Mouse (Mus musculus) gastrocnemius, postnatal 10 days (tissue): Measurements from ENCODE around the gene Camta1. TPM values are rescaled to one million over a fixed set of nuclear protein-coding genes. Genes with fewer than 3 reads are reported as not detected.

Source experiments
- DNase-seq: peaks from one replicate; pipeline ENCODE4 v3.0.0; 2021; ENCODE audit warnings: mixed read lengths
- total RNA-seq, 2 experiments: library from RNA; stranded (reverse); gene quantifications; 2 replicates each; pipeline ENCODE4 v1.2.3; 2021

Camta1 gene
- total RNA-seq, 2 experiments from 2014 or later = 71.6 to 82.8 TPM

GRCm38 (mm10) chr4:151315726-151316125, 546.0 kb downstream of the Camta1 start:
- DNase-seq = no peak

GRCm38 (mm10) chr4:151310773-151311172, 550.9 kb downstream of the Camta1 start:
- DNase-seq = no peak

- no peak for DNase-seq
These were observed 551.5 kb downstream of the Camta1 start for GRCm38 (mm10) chr4:151310056-151310685.

DNA sequence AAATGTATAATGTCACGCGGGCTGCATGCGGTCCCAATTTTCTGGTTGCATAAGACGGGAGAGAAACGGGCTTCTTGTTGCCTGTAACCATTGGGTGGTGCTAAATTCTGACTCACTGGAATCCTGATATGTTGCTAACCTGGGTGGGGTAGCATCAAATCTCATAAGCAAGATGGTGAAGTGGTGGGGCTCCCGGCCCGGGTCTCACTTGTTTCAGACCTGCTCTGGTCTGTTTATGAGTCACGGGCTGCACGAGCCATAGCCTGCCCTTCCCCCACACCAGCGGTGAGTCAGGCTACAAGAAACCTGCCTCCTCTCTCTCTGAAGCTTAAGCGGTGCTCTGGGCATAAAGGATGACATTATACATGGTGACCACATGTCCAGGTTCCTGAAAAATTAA, 554.8 kb downstream of the Camta1 start:
- no peak for DNase-seq

GRCm38 (mm10) chr4:151306311-151306765, 555.3 kb downstream of the Camta1 start:
- no peak for DNase-seq

DNA sequence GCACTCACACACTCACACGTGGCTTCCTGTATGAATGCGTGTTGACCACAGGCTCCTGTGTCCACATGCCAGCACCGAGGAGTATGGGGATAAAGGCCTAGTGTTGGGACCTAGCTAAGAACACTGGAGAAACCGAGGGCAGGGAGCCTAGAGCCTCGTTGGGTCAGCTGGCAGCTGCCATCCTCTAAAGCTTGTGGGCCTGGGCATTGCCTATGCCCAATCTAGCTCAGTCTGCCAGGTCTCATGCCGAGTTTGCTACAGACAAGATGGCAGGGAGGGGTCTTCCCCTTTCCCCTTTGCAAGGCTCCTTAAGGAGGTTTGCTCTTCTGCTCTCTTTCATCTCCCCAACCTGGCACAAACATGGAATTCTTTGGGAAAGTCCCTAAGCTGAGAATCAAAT, 555.9 kb downstream of the Camta1 start:
- no peak for DNase-seq

- DNase-seq = no peak
These were observed 557.7 kb downstream of the Camta1 start for GRCm38 (mm10) chr4:151303931-151304330.

- no peak for DNase-seq
These were observed 558.2 kb downstream of the Camta1 start for GRCm38 (mm10) chr4:151303436-151303835.

DNA sequence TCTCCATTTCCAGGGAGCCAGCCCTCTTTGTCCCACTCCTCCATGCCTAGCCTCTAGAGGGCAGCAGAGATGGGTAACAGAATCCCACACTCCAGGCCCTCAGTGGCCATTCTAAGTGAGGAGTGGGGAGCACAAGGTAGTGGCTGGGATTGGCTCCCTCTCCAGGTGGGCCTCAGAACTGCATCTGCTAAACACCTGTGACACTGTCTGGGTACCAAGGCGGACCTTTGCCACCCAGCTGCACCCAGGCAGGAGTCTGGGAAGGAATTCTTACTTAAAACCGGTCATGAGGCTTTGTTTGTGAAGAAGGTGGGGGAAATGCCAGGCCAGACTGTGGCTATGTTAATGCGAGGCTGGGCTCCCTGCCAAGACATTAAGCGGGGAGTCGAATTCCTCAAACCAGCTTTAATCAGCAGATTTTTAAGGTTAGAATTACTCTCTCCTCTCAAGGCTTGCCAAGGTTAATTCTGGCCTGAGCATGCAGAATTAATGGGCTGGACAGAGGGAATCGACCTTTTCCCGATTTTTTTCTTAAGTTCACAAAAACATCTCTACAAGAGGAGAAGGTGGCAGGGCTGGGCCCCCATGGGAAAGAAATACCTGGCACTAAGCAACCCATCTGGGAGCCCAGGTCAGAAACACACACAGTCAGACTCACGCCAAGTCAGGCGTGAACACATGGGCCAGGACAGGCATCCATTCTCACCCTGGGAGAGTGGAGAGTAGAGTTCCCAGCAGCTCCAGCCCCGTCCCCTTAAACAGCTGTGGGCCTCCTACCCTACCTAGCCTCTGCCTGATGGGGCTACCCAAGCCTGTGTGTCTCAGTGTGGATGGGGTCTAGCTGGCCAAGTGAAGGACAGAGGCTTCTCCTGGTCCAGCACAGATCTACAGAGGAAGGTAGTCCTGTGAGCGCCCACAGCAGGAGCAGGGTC, 559.2 kb downstream of the Camta1 start:
- peak; percentile 26 for DNase-seq

DNA sequence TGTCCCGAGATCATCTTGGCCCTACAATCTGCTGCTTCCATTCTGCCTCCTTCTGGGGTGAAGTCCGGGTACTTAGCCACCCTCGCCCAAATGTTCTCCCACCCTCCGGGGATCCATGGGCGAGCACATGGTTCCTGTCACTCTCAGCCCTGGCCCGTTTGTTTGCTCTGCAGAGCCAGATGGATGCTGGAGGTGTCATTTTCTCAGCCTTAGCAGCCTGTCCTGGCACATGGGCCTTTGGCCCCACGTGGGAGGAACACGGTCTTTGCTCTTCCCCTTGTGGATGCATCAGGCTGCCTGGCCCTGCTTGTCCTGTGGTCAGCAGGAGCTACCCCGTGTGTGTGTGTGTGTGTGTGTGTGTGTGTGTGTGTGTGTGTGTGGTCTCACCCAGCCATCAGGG, 560.3 kb downstream of the Camta1 start:
- DNase-seq = no peak

DNA sequence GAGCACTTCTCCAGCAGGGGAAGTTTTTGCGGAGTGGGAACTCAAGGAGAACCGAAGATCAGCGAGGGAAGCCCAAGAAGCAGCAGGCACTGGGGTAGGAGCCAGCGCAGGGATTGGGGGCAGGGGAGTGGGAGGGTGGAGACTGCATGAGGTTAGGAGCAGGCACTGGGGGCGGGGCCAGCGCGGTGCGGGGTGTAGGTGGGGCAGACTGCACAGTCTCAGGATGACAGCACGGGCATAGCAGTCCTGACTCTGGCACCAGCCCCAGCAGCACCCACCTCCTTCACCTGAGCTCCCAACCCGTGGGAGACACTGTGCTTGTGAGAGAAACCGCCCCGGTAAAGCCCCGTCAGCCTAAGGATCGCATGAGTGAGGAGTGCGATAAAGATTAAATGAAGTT, 561.0 kb downstream of the Camta1 start:
- DNase-seq = no peak

- DNase-seq = no peak
These were observed 566.0 kb downstream of the Camta1 start for GRCm38 (mm10) chr4:151295515-151296203.

GRCm38 (mm10) chr4:151288893-151289585, 572.6 kb downstream of the Camta1 start:
- DNase-seq = peak; percentile 52

DNA sequence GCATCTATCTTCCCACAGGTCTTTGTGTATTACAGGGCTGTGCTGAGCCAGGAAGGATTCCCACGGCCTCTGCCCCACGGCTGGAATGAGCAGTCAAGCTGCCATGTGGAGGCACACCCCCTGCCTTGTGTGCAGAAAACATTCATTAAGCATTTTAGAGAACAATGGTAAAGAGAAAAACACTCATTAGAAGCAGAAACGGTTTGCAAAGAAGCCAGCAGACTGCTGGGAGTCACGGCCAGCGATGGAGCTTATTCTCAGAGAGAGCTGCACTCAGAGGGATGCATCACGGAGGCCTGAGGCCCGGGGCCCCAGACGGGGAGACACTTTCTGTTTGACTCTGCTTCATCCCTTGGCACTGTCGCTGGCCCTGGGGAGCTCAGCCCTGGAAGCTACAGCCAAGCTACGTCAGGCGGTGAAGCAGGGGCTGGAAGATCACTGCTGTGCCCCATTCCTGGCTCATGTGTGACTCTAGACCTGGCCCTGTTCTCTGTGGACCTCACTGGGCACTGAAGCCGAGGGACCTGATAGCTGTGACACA, 575.7 kb downstream of the Camta1 start:
- DNase-seq = no peak

GRCm38 (mm10) chr4:151285432-151285831, 576.2 kb downstream of the Camta1 start:
- DNase-seq = no peak

- DNase-seq = peak; percentile 57
These were observed 578.5 kb downstream of the Camta1 start for GRCm38 (mm10) chr4:151283092-151283741.

DNA sequence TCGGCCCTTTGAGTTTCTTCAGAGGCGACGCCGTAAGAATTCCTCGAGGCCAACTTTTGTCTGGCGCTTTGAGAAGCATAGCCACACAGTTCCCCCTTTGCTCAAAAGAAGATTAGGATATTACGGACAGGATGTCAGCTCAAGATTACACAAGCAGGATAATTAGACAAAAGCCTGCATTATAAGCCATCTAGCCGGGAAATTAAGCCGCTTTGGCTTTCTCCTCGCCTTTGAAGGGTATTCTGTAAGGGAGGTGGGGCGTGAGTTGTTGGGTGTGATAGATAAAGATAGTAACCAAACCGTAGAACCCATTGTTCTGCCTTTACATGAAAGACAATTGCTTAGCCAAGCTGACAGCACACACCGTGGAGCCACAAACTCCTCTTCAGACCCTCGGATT, 579.6 kb downstream of the Camta1 start:
- no peak for DNase-seq

DNA sequence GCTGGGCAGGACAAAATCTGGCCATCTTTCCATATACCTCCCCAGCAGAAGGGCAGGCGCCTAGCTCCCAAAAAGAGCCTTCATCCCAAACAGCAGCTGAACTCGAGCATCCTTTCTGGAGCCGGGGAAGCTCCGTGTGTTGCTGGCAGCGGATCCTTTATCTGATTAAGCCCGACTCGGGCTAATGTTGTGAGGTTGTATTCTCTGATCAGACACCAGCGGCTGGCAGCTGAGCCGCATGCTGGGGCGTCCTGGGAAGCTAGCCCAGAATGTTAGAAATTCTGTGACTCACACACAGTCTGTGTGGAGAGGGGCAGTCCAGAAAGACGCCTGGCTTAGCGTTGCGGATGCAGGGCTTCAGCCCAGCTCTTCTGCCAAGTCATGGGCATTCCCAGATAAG, 586.4 kb downstream of the Camta1 start:
- peak; percentile 16 for DNase-seq

GRCm38 (mm10) chr4:151263786-151264414, 597.8 kb downstream of the Camta1 start:
- DNase-seq = no peak

DNA sequence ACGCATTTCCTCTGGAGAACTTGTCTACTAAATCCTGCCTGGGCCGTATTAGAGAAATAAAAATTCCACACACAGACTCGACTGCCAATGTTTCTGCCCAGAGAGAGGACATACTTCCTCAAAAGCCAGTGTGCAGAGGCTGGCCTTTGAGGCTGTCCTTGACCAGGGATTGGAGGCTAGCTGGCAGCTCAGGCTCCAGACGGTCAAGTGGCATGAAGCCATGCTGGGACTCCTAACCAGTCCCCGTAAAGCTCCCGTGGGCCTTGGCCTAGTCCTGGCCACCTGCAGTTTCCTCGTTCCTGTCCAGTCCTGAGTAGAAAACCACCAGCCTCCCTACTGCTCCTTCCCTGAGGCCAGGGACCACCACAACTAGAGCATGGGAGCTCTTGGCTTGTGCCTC, 598.6 kb downstream of the Camta1 start:
- no peak for DNase-seq

- no peak for DNase-seq
These were observed 605.1 kb downstream of the Camta1 start for GRCm38 (mm10) chr4:151256622-151257021.
